9 mouse cellular contexts compared by ENCODE assay signal in genomic region chr9:41272596-41272995, GRCm38 (mm10).
DNase-seq lines count a peak whose midpoint lies in the region; ATAC-seq lines count a peak whose summit lies in the region.
"Had no signal": no experiment of that assay in that cellular context is flagged by ENCODE, and none has a peak within 500 bp of the region (broad histone marks: within the 10 kb centered on the region; RNA-seq: fewer than 3 reads in every experiment).

No protein-coding gene starts in this region.

- peak overlapping the region; percentile 70 for H3K4me2 ChIP-seq in forebrain, embryonic 15.5 days (replicated peaks)
- peak overlapping the region; percentile 71 for H3K4me2 ChIP-seq in intestine, embryonic 15.5 days (replicated peaks)
- H3K4me2 ChIP-seq in stomach, embryonic 14.5 days (replicated peaks; ENCODE audit: low read depth, low read length) = peak overlapping the region; percentile 78

- 3% methylated on average over 6 of the region's 6 CpGs for WGBS in forebrain, embryonic 15.5 days
- 22% methylated on average over 6 of the region's 6 CpGs for WGBS in intestine, embryonic 15.5 days
- WGBS in stomach, embryonic 14.5 days = 21% methylated on average over 6 of the region's 6 CpGs

- H3K36me3 ChIP-seq in forebrain, embryonic 15.5 days = no peaks in the 10 kb centered on the region
- no peaks in the 10 kb centered on the region for H3K36me3 ChIP-seq in intestine, embryonic 15.5 days
- H3K36me3 ChIP-seq in stomach, embryonic 14.5 days (ENCODE audit: control insufficient read depth, insufficient read depth, low read length) = no peaks in the 10 kb centered on the region

- H3K27me3 ChIP-seq in forebrain, embryonic 15.5 days = no peaks in the 10 kb centered on the region
- no peaks in the 10 kb centered on the region for H3K27me3 ChIP-seq in intestine, embryonic 15.5 days (replicated peaks)
- H3K27me3 ChIP-seq in stomach, embryonic 14.5 days (ENCODE audit: control insufficient read depth, insufficient read depth, low read length) = no peaks in the 10 kb centered on the region

- no peaks in the 10 kb centered on the region for H3K9me3 ChIP-seq in forebrain, embryonic 15.5 days
- H3K9me3 ChIP-seq in intestine, embryonic 15.5 days = no peaks in the 10 kb centered on the region
- no peaks in the 10 kb centered on the region for H3K9me3 ChIP-seq in stomach, embryonic 14.5 days (ENCODE audit: control insufficient read depth, low read depth, low read length)

- peak; percentile 32 for DNase-seq in lung, postnatal 10 days
- DNase-seq in lung, adult 18-20 months = no peak
- no peak for DNase-seq in gastrocnemius, postnatal 36 days
- DNase-seq in frontal cortex, postnatal 10 days (ENCODE audit: low spot score in 2 of 2) = no peak
- DNase-seq: liver had no signal

- intact Hi-C loops in gastrocnemius, postnatal 36 days (cut with DNase I) = no loop called here

- peaks cover 18% of the 10 kb centered on the region for H3K4me1 ChIP-seq in forebrain, embryonic 15.5 days
- 0 out of 2 replicates have a peak, but pooled peaks cover 8% of the 10 kb centered on the region for H3K4me1 ChIP-seq in intestine, embryonic 15.5 days (replicated peaks)
- peaks cover 7% of the 10 kb centered on the region for H3K4me1 ChIP-seq in stomach, embryonic 14.5 days (ENCODE audit: control insufficient read depth, insufficient read depth, low read length)

- peak overlapping the region; percentile 93 for H3K27ac ChIP-seq in forebrain, embryonic 15.5 days (replicated peaks)
- no peak overlapping the region for H3K27ac ChIP-seq in intestine, embryonic 15.5 days
- 0 out of 2 replicates have a peak overlapping the region, but pooled peaks have one; percentile 3 for H3K27ac ChIP-seq in stomach, embryonic 14.5 days (ENCODE audit: low read length)

- no peak overlapping the region for H3K9ac ChIP-seq in forebrain, embryonic 15.5 days (replicated peaks)
- H3K9ac ChIP-seq in intestine, embryonic 15.5 days = no peak overlapping the region
- H3K9ac ChIP-seq in stomach, embryonic 14.5 days (replicated peaks; ENCODE audit: low read depth, low read length) = no peak overlapping the region

- ATAC-seq in forebrain, embryonic 15.5 days (replicated peaks) = peak; percentile 14; the same call in 1 of the 2 replicates
- no peak for ATAC-seq in intestine, embryonic 15.5 days
- no peak for ATAC-seq in stomach, embryonic 14.5 days (ENCODE audit: insufficient number of reproducible peaks, insufficient read depth, low FRiP score, low read depth)
- ATAC-seq in cerebellum, adult (ENCODE audit: insufficient number of reproducible peaks, low FRiP score, low TSS enrichment) = no peak

- H3K4me3 ChIP-seq in forebrain, embryonic 15.5 days = no peak overlapping the region
- no peak overlapping the region; the same call in 1 of the 2 replicates for H3K4me3 ChIP-seq in intestine, embryonic 15.5 days (replicated peaks)
- H3K4me3 ChIP-seq in stomach, embryonic 14.5 days (ENCODE audit: low read depth, low read length) = peak overlapping the region; percentile 31; the same call in 1 of the 2 replicates
